Mouse (Mus musculus): Measurements from ENCODE around the gene Gm4969.
A peak's percentile ranks its signal among the peaks of the same experiment; 100 is the strongest.

Gm4969 gene

DNA sequence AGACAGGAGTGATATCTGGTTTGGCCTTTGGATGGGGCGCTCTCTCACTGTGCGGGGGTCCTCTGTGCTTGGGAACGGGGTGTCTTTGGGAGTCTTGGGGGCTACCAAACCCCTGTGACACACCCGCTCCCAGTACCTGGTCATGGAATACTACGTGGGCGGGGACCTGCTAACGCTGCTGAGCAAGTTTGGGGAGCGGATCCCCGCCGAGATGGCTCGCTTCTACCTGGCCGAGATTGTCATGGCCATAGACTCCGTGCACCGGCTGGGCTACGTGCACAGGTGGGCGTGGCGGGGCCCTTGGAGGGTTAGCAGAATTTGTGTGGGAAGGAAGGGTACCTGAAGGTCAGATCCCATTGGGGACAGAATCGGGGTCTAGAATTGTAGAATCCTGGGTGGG lies 31.4 kb downstream of the Gm4969 start:
- no peak for TF ChIP-seq NANOG (IDR thresholded peaks at IDR 0.05; ENCODE audit: borderline replicate concordance, low read length)
- no peak for TF ChIP-seq CTCF (conservative IDR thresholded peaks at IDR 0.05; ENCODE audit: low read length)
- TF ChIP-seq POU5F1 (IDR thresholded peaks at IDR 0.05; ENCODE audit: borderline replicate concordance, low read length): no peak
- peaks cover 14% of the 10 kb centered on the region for H3K27me3 ChIP-seq (ENCODE audit: insufficient read depth, low read length)
- peaks cover 89% of the 10 kb centered on the region for H3K4me1 ChIP-seq (replicated peaks; ENCODE audit: low read depth, low read length)
- H3K4me3 ChIP-seq (replicated peaks; ENCODE audit: low read length): peak overlapping the region; percentile 63
- peaks cover 66% of the 10 kb centered on the region for H3K36me3 ChIP-seq (ENCODE audit: insufficient read depth, low read length)
- no peaks in the 10 kb centered on the region for H3K9me3 ChIP-seq (ENCODE audit: low read length)

DNA sequence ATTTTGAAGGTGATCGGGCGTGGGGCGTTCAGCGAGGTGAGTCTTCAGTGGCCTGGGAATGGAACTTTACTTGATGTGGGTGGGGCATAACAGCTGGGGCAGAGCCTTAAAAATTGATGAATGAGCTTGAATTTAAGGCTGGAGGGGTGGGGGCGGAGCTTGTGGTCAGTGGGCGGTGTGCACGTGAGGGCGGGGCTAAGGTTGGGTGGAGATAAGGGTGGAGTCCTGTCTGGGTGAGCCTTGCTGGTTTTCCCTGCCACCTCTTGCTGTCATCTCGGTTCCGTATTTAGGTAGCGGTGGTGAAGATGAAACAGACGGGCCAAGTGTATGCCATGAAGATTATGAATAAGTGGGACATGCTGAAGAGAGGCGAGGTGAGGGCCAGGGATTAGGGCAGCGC lies 32.1 kb downstream of the Gm4969 start:
- H3K4me1 ChIP-seq (replicated peaks; ENCODE audit: low read depth, low read length): peaks cover 89% of the 10 kb centered on the region
- H3K36me3 ChIP-seq (ENCODE audit: insufficient read depth, low read length): peaks cover 66% of the 10 kb centered on the region
- TF ChIP-seq POU5F1 (IDR thresholded peaks at IDR 0.05; ENCODE audit: borderline replicate concordance, low read length) (no peak), NANOG (IDR thresholded peaks at IDR 0.05; ENCODE audit: borderline replicate concordance, low read length) (no peak), CTCF (conservative IDR thresholded peaks at IDR 0.05; ENCODE audit: low read length) (no peak)
- no peaks in the 10 kb centered on the region for H3K9me3 ChIP-seq (ENCODE audit: low read length)
- peaks cover 6% of the 10 kb centered on the region for H3K27me3 ChIP-seq (ENCODE audit: insufficient read depth, low read length)
- H3K4me3 ChIP-seq (replicated peaks; ENCODE audit: low read length): peak overlapping the region; percentile 48

DNA sequence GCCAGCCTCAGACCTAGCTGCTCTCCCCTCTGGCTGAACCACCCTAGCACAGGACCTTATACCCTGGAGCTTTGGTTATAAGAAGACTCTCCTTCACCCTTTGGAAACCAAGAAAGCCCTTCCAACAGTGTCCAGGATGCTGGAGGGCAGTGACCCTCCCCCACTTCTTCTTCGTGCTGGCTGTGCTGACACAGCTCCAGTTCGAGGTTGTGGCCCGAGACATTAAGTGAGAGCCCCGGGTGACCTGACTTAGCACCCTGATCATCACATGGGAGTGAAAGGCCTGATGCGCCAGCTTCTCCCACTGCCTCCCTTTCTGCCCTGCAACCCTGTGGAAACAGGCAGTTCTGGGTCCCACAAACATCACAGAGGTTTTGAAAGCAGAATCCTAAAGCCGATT lies 32.7 kb downstream of the Gm4969 start:
- TF ChIP-seq CTCF (conservative IDR thresholded peaks at IDR 0.05; ENCODE audit: low read length) (no peak), NANOG (IDR thresholded peaks at IDR 0.05; ENCODE audit: borderline replicate concordance, low read length) (no peak), POU5F1 (IDR thresholded peaks at IDR 0.05; ENCODE audit: borderline replicate concordance, low read length) (no peak)
- 0 out of 2 replicates have a peak, but pooled peaks cover 1% of the 10 kb centered on the region for H3K27me3 ChIP-seq (ENCODE audit: insufficient read depth, low read length)
- peaks cover 89% of the 10 kb centered on the region for H3K4me1 ChIP-seq (replicated peaks; ENCODE audit: low read depth, low read length)
- peak overlapping the region; percentile 48 for H3K4me3 ChIP-seq (replicated peaks; ENCODE audit: low read length)
- no peaks in the 10 kb centered on the region for H3K9me3 ChIP-seq (ENCODE audit: low read length)
- H3K36me3 ChIP-seq (ENCODE audit: insufficient read depth, low read length): peaks cover 66% of the 10 kb centered on the region

DNA sequence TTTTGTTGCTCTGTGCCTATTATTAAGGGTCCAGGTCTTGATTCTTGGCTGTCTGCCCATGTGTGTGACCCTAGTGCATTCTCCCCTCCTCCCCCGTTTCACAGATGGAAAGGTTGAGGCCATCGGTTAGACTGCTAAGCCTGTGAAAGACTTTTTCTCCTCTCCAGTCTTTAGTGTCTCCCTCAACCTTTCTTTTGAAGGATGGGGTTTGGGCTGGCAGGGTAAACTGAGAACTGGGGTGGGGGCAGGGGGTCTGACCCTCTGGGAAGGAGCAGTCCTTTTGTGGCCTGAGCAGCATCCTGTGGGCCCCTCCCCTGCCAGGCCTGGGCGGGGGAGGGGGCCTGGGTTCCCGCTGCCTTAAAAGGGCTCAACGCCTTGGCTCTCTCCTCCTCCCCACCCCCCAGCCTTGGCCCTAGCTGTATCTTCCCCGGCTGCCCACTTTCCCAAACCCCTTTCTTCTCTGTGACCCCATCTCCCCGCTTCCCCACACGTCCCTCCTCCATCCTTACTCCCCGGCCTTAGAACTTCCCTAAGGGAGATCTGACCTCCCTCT lies 33.2 kb downstream of the Gm4969 start:
- Histone ChIP-seq H3K9me3 (ENCODE audit: low read length) (no peaks in the 10 kb centered on the region), H3K27me3 (ENCODE audit: insufficient read depth, low read length) (no peaks in the 10 kb centered on the region), H3K36me3 (ENCODE audit: insufficient read depth, low read length) (peaks cover 66% of the 10 kb centered on the region), H3K4me3 (replicated peaks; ENCODE audit: low read length) (peak overlapping the region; percentile 48; the same call in 1 of the 2 replicates), H3K4me1 (replicated peaks; ENCODE audit: low read depth, low read length) (peaks cover 90% of the 10 kb centered on the region)
- no peak for TF ChIP-seq POU5F1 (IDR thresholded peaks at IDR 0.05; ENCODE audit: borderline replicate concordance, low read length)
- no peak for TF ChIP-seq NANOG (IDR thresholded peaks at IDR 0.05; ENCODE audit: borderline replicate concordance, low read length)
- no peak for TF ChIP-seq CTCF (conservative IDR thresholded peaks at IDR 0.05; ENCODE audit: low read length)

DNA sequence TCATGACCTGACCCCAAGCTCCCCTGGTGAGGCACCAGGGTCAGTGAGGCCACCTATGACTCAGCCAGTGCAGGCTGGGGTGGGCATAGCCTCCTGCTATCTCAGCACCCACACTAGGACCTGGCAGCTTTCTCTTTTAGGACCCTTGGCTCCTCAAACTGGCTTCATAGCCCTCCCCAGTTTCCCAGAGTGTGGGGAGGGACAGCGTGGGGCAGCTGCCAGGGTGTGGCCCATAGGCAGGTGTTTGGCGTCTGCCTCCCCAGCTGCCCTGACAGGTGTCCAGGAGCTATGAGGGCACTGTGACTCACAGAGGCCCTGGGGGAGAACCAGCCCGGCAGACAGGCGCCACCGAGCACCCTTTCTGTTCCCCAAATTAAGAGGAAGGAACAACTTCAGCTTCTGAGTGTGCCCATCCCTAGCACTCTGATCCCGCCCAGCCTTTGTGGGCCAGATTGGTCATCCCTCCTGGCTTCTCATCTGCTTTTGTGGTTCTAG lies 33.8 kb downstream of the Gm4969 start:
- H3K36me3 ChIP-seq (ENCODE audit: insufficient read depth, low read length): peaks cover 66% of the 10 kb centered on the region

DNA sequence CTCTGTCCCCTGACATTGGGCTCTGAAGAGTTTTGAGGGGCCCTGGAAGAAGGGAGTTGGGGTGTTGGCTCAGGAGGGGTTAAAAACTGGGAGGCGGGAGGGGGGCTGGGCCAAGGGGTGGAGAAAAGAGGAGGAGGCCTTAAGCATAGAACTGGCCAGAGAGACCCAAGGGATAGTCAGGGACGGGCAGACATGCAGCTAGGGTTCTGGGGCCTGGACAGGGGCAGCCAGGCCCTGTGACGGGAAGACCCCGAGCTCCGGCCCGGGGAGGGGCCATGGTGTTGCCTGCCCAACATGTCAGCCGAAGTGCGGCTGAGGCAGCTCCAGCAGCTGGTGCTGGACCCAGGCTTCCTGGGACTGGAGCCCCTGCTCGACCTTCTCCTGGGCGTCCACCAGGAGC lies 34.5 kb downstream of the Gm4969 start, which contains the start of gene Dmpk:
Dmpk (plus strand) TSS at position 149 of the 400 bp plus-strand sequence.
- TF ChIP-seq NANOG (IDR thresholded peaks at IDR 0.05; ENCODE audit: borderline replicate concordance, low read length) (no peak), CTCF (conservative IDR thresholded peaks at IDR 0.05; ENCODE audit: low read length) (no peak), POU5F1 (IDR thresholded peaks at IDR 0.05; ENCODE audit: borderline replicate concordance, low read length) (no peak)
- H3K36me3 ChIP-seq (ENCODE audit: insufficient read depth, low read length): peaks cover 67% of the 10 kb centered on the region
- H3K9me3 ChIP-seq (ENCODE audit: low read length): no peaks in the 10 kb centered on the region
- peaks cover 98% of the 10 kb centered on the region for H3K4me1 ChIP-seq (replicated peaks; ENCODE audit: low read depth, low read length)
- no peaks in the 10 kb centered on the region for H3K27me3 ChIP-seq (ENCODE audit: insufficient read depth, low read length)
- H3K4me3 ChIP-seq (replicated peaks; ENCODE audit: low read length): peak within 1 kb of the TSS; percentile 48

More for the DNA sequence above, 33.8 kb downstream of the Gm4969 start:
- no peaks in the 10 kb centered on the region for H3K27me3 ChIP-seq (ENCODE audit: insufficient read depth, low read length)
- H3K9me3 ChIP-seq (ENCODE audit: low read length): no peaks in the 10 kb centered on the region
- H3K4me3 ChIP-seq (replicated peaks; ENCODE audit: low read length): peak overlapping the region; percentile 48; the same call in 1 of the 2 replicates
- peaks cover 97% of the 10 kb centered on the region for H3K4me1 ChIP-seq (replicated peaks; ENCODE audit: low read depth, low read length)
- no peak for TF ChIP-seq NANOG (IDR thresholded peaks at IDR 0.05; ENCODE audit: borderline replicate concordance, low read length)
- TF ChIP-seq POU5F1 (IDR thresholded peaks at IDR 0.05; ENCODE audit: borderline replicate concordance, low read length): no peak
- TF ChIP-seq CTCF (conservative IDR thresholded peaks at IDR 0.05; ENCODE audit: low read length): no peak

DNA sequence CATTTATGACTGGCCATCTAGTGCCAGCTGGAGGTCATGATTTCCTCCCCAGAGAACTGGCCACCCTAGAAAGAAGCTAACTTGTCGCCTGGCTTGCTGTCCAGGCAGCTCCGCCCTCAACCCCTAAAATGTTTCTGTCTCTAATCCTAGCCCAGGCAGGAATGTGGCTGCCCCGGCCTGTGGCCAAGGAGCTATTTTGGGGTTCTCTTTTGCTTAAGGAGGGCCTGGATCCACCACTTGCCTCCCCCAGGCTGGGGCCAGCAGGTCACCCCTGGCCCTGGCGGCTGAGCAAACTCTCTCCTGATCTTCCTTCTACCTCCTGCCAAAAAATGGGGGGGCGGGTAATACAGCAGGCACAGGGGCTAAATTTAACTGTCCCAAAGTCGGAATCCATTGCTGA lies 35.1 kb downstream of the Gm4969 start:
- TF ChIP-seq NANOG (IDR thresholded peaks at IDR 0.05; ENCODE audit: borderline replicate concordance, low read length) (no peak), POU5F1 (IDR thresholded peaks at IDR 0.05; ENCODE audit: borderline replicate concordance, low read length) (no peak), CTCF (conservative IDR thresholded peaks at IDR 0.05; ENCODE audit: low read length) (no peak)
- Histone ChIP-seq H3K4me1 (replicated peaks; ENCODE audit: low read depth, low read length) (peaks cover 98% of the 10 kb centered on the region), H3K4me3 (replicated peaks; ENCODE audit: low read length) (no peak overlapping the region), H3K27me3 (ENCODE audit: insufficient read depth, low read length) (no peaks in the 10 kb centered on the region), H3K36me3 (ENCODE audit: insufficient read depth, low read length) (peaks cover 67% of the 10 kb centered on the region), H3K9me3 (ENCODE audit: low read length) (no peaks in the 10 kb centered on the region)

DNA sequence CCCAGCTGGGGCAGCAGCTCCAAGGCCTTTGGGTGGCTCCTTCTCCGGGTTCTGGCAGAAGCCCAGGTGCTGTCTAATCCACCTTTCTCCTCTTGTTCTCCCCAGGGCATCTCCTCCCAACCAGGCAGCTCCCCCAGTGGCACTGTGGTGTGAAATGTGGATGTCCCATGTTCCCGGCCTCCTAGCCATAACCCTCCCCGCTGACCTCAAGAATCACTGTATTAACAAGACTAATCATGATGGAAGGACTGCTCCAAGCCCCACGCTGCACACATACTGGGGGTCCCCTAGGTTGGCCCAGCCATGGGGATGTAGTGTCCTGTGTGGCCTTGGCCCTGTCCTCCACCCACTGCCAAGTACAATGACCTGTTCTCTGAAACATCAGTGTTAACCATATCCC lies 36.0 kb downstream of the Gm4969 start:
- peaks cover 98% of the 10 kb centered on the region for H3K4me1 ChIP-seq (replicated peaks; ENCODE audit: low read depth, low read length)
- H3K9me3 ChIP-seq (ENCODE audit: low read length): no peaks in the 10 kb centered on the region
- no peaks in the 10 kb centered on the region for H3K27me3 ChIP-seq (ENCODE audit: insufficient read depth, low read length)
- no peak overlapping the region for H3K4me3 ChIP-seq (replicated peaks; ENCODE audit: low read length)
- H3K36me3 ChIP-seq (ENCODE audit: insufficient read depth, low read length): peaks cover 65% of the 10 kb centered on the region
- TF ChIP-seq POU5F1 (IDR thresholded peaks at IDR 0.05; ENCODE audit: borderline replicate concordance, low read length): no peak
- no peak for TF ChIP-seq NANOG (IDR thresholded peaks at IDR 0.05; ENCODE audit: borderline replicate concordance, low read length)
- no peak for TF ChIP-seq CTCF (conservative IDR thresholded peaks at IDR 0.05; ENCODE audit: low read length)
